Mouse (Mus musculus): ENCODE measurements at regions not wholly inside any gene's neighbourhood (a gene's known extent, or its start where the extent isn't known, plus 50 kb on each side); places are given as distances from the start of the nearest gene placed in this dataset.

DNA sequence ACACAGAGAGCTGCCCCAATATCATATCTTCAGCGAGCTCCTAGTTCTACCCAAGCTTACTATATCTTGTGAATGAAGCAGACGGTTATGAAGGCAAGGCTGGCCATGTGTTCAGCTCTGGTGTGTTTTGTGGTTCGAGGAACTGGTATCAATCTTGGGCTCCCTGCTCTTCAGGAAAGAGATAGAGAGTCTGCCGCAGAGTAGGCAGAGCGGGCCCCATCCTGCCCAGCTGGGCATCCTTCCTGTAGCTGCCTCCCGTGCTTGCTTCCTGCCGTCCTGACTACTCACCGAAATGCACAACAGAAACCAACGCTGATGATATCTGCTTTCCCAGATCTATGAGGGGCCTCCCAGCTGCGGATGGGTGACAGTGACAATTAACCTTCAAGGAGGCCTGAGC lies 60.3 kb downstream of the Snrpe start:
- Histone ChIP-seq H3K9me3 (ENCODE audit: control insufficient read depth, low read length) (no peaks in the 10 kb centered on the region), H3K9ac (ENCODE audit: low read depth, low read length) (no peak overlapping the region), H3K36me3 (ENCODE audit: control insufficient read depth, insufficient read depth, low read length) (no peaks in the 10 kb centered on the region), H3K4me1 (replicated peaks; ENCODE audit: control insufficient read depth, insufficient read depth, low read length) (no peaks in the 10 kb centered on the region), H3K27ac (ENCODE audit: low read depth, low read length) (no peak overlapping the region), H3K4me2 (replicated peaks; ENCODE audit: low read depth, low read length) (no peak overlapping the region), H3K27me3 (ENCODE audit: control insufficient read depth, insufficient read depth, low read length) (no peaks in the 10 kb centered on the region), H3K4me3 (ENCODE audit: low read depth, low read length) (no peak overlapping the region)
- ATAC-seq (ENCODE audit: low FRiP score) (no peak), DNase-seq (ENCODE audit: low spot score) (no peak)
- 81% methylated on average over 10 of the region's 10 CpGs for WGBS

DNA sequence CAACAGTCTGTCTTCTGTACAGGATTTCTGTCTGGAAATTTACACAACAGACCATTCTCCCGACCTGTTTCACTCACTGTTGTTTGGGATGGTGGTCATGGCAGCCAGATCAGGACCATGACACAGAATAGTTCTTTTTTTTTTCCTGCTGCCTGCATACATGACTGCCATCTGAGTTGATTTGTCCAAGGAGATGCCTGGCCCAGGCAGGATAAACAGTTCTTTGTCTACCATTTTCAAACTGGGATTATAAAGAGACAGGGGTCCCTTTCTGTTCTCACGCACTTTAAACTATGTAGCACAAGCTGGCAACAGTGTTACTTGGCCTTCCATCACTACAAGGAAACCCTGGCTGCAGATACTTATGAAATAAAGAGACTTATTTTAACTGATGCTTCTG lies 61.1 kb downstream of the Snrpe start:
- no peak overlapping the region for H3K27ac ChIP-seq (ENCODE audit: low read depth, low read length)
- no peaks in the 10 kb centered on the region for H3K4me1 ChIP-seq (replicated peaks; ENCODE audit: control insufficient read depth, insufficient read depth, low read length)
- DNase-seq (ENCODE audit: low spot score) (no peak), ATAC-seq (ENCODE audit: low FRiP score) (no peak)
- H3K36me3 ChIP-seq (ENCODE audit: control insufficient read depth, insufficient read depth, low read length) = no peaks in the 10 kb centered on the region
- H3K27me3 ChIP-seq (ENCODE audit: control insufficient read depth, insufficient read depth, low read length) = no peaks in the 10 kb centered on the region
- H3K4me2 ChIP-seq (replicated peaks; ENCODE audit: low read depth, low read length) = no peak overlapping the region
- H3K9ac ChIP-seq (ENCODE audit: low read depth, low read length) = no peak overlapping the region
- WGBS = 61% methylated on average over 2 of the region's 2 CpGs
- no peaks in the 10 kb centered on the region for H3K9me3 ChIP-seq (ENCODE audit: control insufficient read depth, low read length)
- H3K4me3 ChIP-seq (ENCODE audit: low read depth, low read length) = no peak overlapping the region

DNA sequence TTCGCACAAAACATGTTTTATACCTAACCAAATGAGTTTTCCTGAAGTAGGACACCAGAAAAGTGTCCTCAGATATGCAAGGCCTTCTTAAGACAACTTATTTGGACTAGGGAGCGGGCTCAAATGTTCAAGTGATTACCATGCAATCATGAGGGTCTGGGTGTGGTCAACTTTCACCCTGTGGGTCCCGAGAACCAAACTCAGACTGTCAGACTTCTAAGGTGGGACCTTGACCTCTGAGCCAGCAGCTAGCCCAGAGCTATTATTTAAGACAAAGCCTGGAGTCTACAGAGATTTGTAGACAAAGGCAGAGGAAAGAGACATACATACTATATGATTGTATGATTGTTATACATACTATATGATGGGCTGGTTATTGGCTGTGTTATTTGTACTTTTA lies 62.5 kb downstream of the Snrpe start:
- H3K9ac ChIP-seq (ENCODE audit: low read depth, low read length) = no peak overlapping the region
- 80% methylated on average over 3 of the region's 3 CpGs for WGBS
- DNase-seq (ENCODE audit: low spot score) = no peak

DNA sequence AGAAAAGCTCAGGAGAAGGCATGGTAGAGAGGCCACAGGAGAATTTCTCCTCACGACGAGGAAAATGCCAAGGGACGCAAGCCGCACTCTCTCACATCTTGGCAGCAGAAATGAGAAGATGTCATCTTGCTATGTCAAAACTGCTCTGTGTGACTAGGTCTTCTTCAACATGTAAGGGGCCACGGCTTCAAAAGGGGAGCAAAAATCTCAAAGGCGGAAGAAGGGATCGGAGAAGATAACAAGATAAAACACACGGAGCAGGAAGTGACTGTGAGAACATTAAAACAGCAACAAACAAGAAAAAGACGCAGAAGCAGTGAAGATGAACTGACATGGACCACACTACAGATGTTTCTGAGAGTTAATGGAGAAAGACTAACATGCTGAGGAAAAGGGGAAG lies 65.1 kb downstream of the Snrpe start:
- Histone ChIP-seq H3K4me1 (replicated peaks; ENCODE audit: control insufficient read depth, insufficient read depth, low read length) (no peaks in the 10 kb centered on the region), H3K36me3 (ENCODE audit: control insufficient read depth, insufficient read depth, low read length) (no peaks in the 10 kb centered on the region), H3K27ac (ENCODE audit: low read depth, low read length) (no peak overlapping the region), H3K9ac (ENCODE audit: low read depth, low read length) (no peak overlapping the region), H3K27me3 (ENCODE audit: control insufficient read depth, insufficient read depth, low read length) (no peaks in the 10 kb centered on the region), H3K4me3 (ENCODE audit: low read depth, low read length) (no peak overlapping the region), H3K4me2 (replicated peaks; ENCODE audit: low read depth, low read length) (no peak overlapping the region), H3K9me3 (ENCODE audit: control insufficient read depth, low read length) (no peaks in the 10 kb centered on the region)
- ATAC-seq (ENCODE audit: low FRiP score) = no peak
- no peak for DNase-seq (ENCODE audit: low spot score)
- 90% methylated on average over 9 of the region's 9 CpGs for WGBS

More for the DNA sequence above, 62.5 kb downstream of the Snrpe start:
- Histone ChIP-seq H3K27ac (ENCODE audit: low read depth, low read length) (no peak overlapping the region), H3K9me3 (ENCODE audit: control insufficient read depth, low read length) (no peaks in the 10 kb centered on the region), H3K36me3 (ENCODE audit: control insufficient read depth, insufficient read depth, low read length) (no peaks in the 10 kb centered on the region), H3K4me3 (ENCODE audit: low read depth, low read length) (no peak overlapping the region), H3K4me2 (replicated peaks; ENCODE audit: low read depth, low read length) (no peak overlapping the region), H3K27me3 (ENCODE audit: control insufficient read depth, insufficient read depth, low read length) (no peaks in the 10 kb centered on the region), H3K4me1 (replicated peaks; ENCODE audit: control insufficient read depth, insufficient read depth, low read length) (no peaks in the 10 kb centered on the region)
- ATAC-seq (ENCODE audit: low FRiP score) = no peak

DNA sequence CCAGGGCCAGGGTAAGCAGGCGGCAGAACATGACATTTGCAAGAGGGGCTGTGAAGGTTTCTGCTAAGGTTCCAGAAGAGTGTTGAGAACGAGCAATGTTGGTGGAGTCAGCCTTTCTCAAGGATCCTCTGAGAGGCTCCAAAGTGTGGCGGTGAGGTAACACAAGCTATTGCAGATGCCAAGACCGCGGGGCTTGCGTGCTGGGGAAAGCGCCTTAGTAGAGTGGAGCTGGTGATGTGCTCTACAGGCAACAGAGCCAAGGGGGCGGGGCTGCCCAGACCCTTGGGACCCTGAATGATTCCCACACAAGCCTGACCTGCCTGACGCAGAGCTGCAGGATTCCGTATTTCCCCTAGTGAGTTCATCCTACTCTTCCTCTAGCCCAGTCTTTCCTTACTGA lies 66.3 kb downstream of the Snrpe start:
- H3K27ac ChIP-seq (ENCODE audit: low read depth, low read length) = no peak overlapping the region
- DNase-seq (ENCODE audit: low spot score) = no peak
- H3K4me3 ChIP-seq (ENCODE audit: low read depth, low read length) = no peak overlapping the region
- 91% methylated on average over 10 of the region's 10 CpGs for WGBS
- no peak overlapping the region for H3K4me2 ChIP-seq (replicated peaks; ENCODE audit: low read depth, low read length)
- H3K9me3 ChIP-seq (ENCODE audit: control insufficient read depth, low read length) = no peaks in the 10 kb centered on the region
- no peak for ATAC-seq (ENCODE audit: low FRiP score)
- no peaks in the 10 kb centered on the region for H3K27me3 ChIP-seq (ENCODE audit: control insufficient read depth, insufficient read depth, low read length)
- no peaks in the 10 kb centered on the region for H3K4me1 ChIP-seq (replicated peaks; ENCODE audit: control insufficient read depth, insufficient read depth, low read length)
- no peak overlapping the region for H3K9ac ChIP-seq (ENCODE audit: low read depth, low read length)
- H3K36me3 ChIP-seq (ENCODE audit: control insufficient read depth, insufficient read depth, low read length) = no peaks in the 10 kb centered on the region

DNA sequence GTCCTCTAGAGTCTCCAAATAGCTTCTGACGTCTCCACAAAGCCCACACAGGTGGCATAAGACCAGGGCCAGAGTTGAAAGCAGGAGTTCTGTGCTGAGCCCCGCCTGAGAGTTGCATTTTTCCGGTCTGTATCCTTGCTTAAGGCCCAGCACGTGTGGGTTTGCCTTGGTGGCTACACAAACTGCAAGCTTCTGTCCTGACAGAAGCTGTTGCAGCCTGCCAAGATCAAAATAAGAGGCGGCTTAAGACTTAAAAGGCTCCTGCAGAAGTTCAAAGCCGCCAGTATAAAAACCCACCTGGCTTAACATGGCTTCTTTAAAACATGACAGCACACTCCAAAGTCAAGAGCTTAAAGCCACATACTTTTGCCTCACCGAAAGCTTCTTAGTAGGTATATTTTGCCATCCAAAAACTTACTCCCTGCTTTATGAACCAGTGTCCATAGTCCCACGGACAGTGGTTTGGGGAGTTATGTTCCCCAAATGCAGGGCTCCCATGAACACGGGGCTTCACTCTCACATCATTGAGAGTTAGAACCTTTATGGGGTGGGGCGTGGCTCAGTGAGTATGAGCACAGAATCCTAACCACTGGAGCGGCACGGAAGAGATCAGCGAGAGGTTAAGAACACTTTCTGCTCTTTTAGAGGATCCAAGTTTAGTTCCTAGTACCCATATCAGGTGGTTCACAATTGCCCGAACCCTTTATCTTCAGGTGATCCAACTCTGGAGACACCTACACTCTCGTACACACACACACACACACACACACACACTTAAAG lies 67.9 kb downstream of the Snrpe start:
- 81% methylated on average over 15 of the region's 15 CpGs for WGBS
- Histone ChIP-seq H3K4me1 (replicated peaks; ENCODE audit: control insufficient read depth, insufficient read depth, low read length) (no peaks in the 10 kb centered on the region), H3K9ac (ENCODE audit: low read depth, low read length) (no peak overlapping the region), H3K36me3 (ENCODE audit: control insufficient read depth, insufficient read depth, low read length) (no peaks in the 10 kb centered on the region), H3K9me3 (ENCODE audit: control insufficient read depth, low read length) (no peaks in the 10 kb centered on the region), H3K27me3 (ENCODE audit: control insufficient read depth, insufficient read depth, low read length) (no peaks in the 10 kb centered on the region), H3K4me2 (replicated peaks; ENCODE audit: low read depth, low read length) (no peak overlapping the region), H3K4me3 (ENCODE audit: low read depth, low read length) (no peak overlapping the region), H3K27ac (ENCODE audit: low read depth, low read length) (no peak overlapping the region)
- DNase-seq (ENCODE audit: low spot score) (no peak), ATAC-seq (ENCODE audit: low FRiP score) (no peak)

DNA sequence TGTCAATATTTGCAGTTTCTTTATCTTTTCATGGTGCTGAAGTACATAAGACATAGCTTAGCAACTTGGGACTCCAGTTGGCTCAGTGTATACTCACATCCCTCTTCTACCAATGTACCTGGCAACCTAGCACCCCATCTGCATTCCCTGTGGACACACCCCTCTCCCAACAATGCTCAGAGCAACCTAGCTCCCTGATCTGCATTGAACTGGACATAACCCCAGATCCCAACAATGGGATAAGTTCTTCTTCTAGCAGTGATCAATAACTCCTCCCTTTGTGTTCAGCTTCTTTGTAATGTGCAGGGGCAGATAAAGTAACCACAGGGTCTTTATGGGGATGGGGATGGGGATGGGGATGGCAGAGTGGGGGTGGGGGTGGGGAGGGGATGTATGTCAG lies 79.4 kb downstream of the Snrpe start:
- no peak overlapping the region for H3K4me3 ChIP-seq (ENCODE audit: low read depth, low read length)
- ATAC-seq (ENCODE audit: low FRiP score) (no peak), DNase-seq (ENCODE audit: low spot score) (no peak)
- H3K9ac ChIP-seq (ENCODE audit: low read depth, low read length) = no peak overlapping the region
- H3K27ac ChIP-seq (ENCODE audit: low read depth, low read length) = no peak overlapping the region
- H3K4me2 ChIP-seq (replicated peaks; ENCODE audit: low read depth, low read length) = no peak overlapping the region
- H3K36me3 ChIP-seq (ENCODE audit: control insufficient read depth, insufficient read depth, low read length) = no peaks in the 10 kb centered on the region
- no peaks in the 10 kb centered on the region for H3K4me1 ChIP-seq (replicated peaks; ENCODE audit: control insufficient read depth, insufficient read depth, low read length)
- no peaks in the 10 kb centered on the region for H3K27me3 ChIP-seq (ENCODE audit: control insufficient read depth, insufficient read depth, low read length)
- H3K9me3 ChIP-seq (ENCODE audit: control insufficient read depth, low read length) = no peaks in the 10 kb centered on the region; the same call in 1 of the 2 replicates

DNA sequence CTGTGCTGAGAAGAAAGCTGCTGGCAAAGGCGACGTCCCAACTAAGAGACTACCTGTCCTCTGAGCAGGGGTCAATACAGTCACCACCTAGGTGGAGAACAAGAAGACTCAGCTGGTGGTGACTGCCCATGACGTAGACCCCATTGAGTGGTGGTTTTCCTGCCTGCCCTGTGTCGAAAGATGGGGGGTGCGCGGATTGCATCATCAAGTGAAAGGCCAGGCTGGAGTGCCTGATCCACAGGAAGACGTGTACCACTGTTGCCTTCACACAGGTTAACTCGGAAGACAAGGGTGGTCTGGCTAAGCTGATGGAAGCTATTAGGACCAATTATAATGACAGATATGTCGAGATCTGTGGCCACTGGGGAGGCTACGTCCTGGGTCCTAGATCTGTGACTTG lies 80.3 kb downstream of the Snrpe start:
- H3K27me3 ChIP-seq (ENCODE audit: control insufficient read depth, insufficient read depth, low read length) = no peaks in the 10 kb centered on the region
- H3K4me2 ChIP-seq (replicated peaks; ENCODE audit: low read depth, low read length) = no peak overlapping the region
- H3K4me3 ChIP-seq (ENCODE audit: low read depth, low read length) = no peak overlapping the region
- WGBS = 87% methylated on average over 10 of the region's 10 CpGs
- no peak overlapping the region for H3K27ac ChIP-seq (ENCODE audit: low read depth, low read length)
- no peaks in the 10 kb centered on the region; the same call in 1 of the 2 replicates for H3K9me3 ChIP-seq (ENCODE audit: control insufficient read depth, low read length)
- DNase-seq (ENCODE audit: low spot score) = no peak
- H3K4me1 ChIP-seq (replicated peaks; ENCODE audit: control insufficient read depth, insufficient read depth, low read length) = no peaks in the 10 kb centered on the region
- H3K9ac ChIP-seq (ENCODE audit: low read depth, low read length) = no peak overlapping the region
- no peak for ATAC-seq (ENCODE audit: low FRiP score)
- no peaks in the 10 kb centered on the region for H3K36me3 ChIP-seq (ENCODE audit: control insufficient read depth, insufficient read depth, low read length)

DNA sequence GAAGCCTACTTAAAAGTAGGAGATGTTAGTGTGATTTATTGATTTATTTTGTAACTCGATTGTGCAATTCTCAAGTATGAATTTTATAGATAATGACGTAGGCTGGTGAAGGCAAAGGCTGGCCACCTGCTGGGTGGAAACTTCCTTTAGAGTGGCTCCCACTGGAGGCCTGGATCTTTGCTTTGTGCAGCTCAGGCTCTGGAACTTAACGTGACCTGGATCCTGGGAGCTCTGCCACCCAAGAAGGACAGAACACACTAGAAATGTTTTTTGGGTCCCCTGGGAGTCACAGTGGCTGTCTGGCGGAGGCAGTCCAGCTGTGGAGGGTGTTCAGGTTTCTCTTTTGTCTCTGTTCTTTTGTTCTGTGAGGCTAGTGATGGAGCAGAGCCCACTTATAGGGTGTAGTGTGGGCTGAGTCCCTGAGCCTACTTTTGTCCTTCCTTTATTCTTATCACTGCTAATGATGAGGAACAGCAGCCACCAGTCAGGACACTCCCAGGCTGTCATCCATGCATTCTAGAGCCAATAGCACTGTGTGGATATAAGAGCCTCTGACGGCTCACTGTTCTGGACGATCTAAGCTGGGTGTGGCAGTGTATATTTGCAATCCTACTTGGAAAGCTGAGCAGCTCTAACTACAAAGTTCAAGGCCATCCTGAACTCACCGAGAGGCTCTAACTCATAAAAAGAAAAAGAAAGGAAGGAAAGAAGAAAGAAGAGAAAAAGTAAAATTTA lies 82.3 kb downstream of the Snrpe start:
- no peak for ATAC-seq (ENCODE audit: low FRiP score)
- no peaks in the 10 kb centered on the region for H3K36me3 ChIP-seq (ENCODE audit: control insufficient read depth, insufficient read depth, low read length)
- WGBS = 73% methylated on average over 7 of the region's 7 CpGs

More for the DNA sequence above, 82.3 kb downstream of the Snrpe start:
- no peaks in the 10 kb centered on the region for H3K27me3 ChIP-seq (ENCODE audit: control insufficient read depth, insufficient read depth, low read length)
- H3K9ac ChIP-seq (ENCODE audit: low read depth, low read length) = no peak overlapping the region
- no peaks in the 10 kb centered on the region; the same call in 1 of the 2 replicates for H3K9me3 ChIP-seq (ENCODE audit: control insufficient read depth, low read length)
- no peak overlapping the region for H3K27ac ChIP-seq (ENCODE audit: low read depth, low read length)
- H3K4me3 ChIP-seq (ENCODE audit: low read depth, low read length) = no peak overlapping the region
- H3K4me2 ChIP-seq (replicated peaks; ENCODE audit: low read depth, low read length) = no peak overlapping the region
- no peak for DNase-seq (ENCODE audit: low spot score)
- H3K4me1 ChIP-seq (replicated peaks; ENCODE audit: control insufficient read depth, insufficient read depth, low read length) = no peaks in the 10 kb centered on the region
